Mouse (Mus musculus): ENCODE measurements around the gene Ccna1. TPM values are rescaled to one million over a fixed set of nuclear protein-coding genes. Genes with fewer than 3 reads are reported as not detected.

Gene Ccna1
- total RNA-seq, 2 experiments from 2014 or later, result 2.2 to 3.7 TPM

GRCm38 (mm10) chr3:55065738-55066665 is 10.7 kb upstream of the Ccna1 start:
- no peak for DNase-seq (ENCODE audit: low spot score in 2 of 2)

GRCm38 (mm10) chr3:55064396-55064795 is 9.1 kb upstream of the Ccna1 start:
- peak; percentile 69 to 71 for DNase-seq (ENCODE audit: low spot score in 2 of 2)

- DNase-seq (ENCODE audit: low spot score in 2 of 2), result no peak
Measured at GRCm38 (mm10) chr3:55062653-55063052, 7.4 kb upstream of the Ccna1 start.

GRCm38 (mm10) chr3:55056376-55056775 is 1.1 kb upstream of the Ccna1 start:
- DNase-seq (ENCODE audit: low spot score in 2 of 2), result no peak

- DNase-seq (ENCODE audit: low spot score in 2 of 2), result no peak
Measured at GRCm38 (mm10) chr3:55055747-55056120, 433 bp upstream of the Ccna1 start.

- DNase-seq (ENCODE audit: low spot score in 2 of 2), result no peak
Measured at GRCm38 (mm10) chr3:55054231-55054630, 1.1 kb downstream of the Ccna1 start.

GRCm38 (mm10) chr3:55044601-55045370 is 10.5 kb downstream of the Ccna1 start:
- peak in 1 of 2 experiments; percentile 39 for DNase-seq (ENCODE audit: low spot score in 2 of 2)

- no peak for DNase-seq (ENCODE audit: low spot score in 2 of 2)
Measured at GRCm38 (mm10) chr3:55037608-55038007, 17.7 kb downstream of the Ccna1 start.

GRCm38 (mm10) chr3:55027271-55027840 is 27.9 kb downstream of the Ccna1 start:
- DNase-seq (ENCODE audit: low spot score in 2 of 2), result no peak

- DNase-seq (ENCODE audit: low spot score in 2 of 2), result no peak
Measured at GRCm38 (mm10) chr3:55025502-55025901, 29.8 kb downstream of the Ccna1 start.

- no peak for DNase-seq (ENCODE audit: low spot score in 2 of 2)
Measured at GRCm38 (mm10) chr3:55023347-55023746, 32.0 kb downstream of the Ccna1 start.

GRCm38 (mm10) chr3:55022247-55022646 is 33.1 kb downstream of the Ccna1 start:
- no peak for DNase-seq (ENCODE audit: low spot score in 2 of 2)

GRCm38 (mm10) chr3:55012536-55012935 is 42.8 kb downstream of the Ccna1 start:
- DNase-seq (ENCODE audit: low spot score in 2 of 2), result no peak

GRCm38 (mm10) chr3:55011681-55012080 is 43.6 kb downstream of the Ccna1 start:
- no peak for DNase-seq (ENCODE audit: low spot score in 2 of 2)

- no peak for DNase-seq (ENCODE audit: low spot score in 2 of 2)
Measured at GRCm38 (mm10) chr3:55008965-55009741, 46.1 kb downstream of the Ccna1 start.

GRCm38 (mm10) chr3:55004036-55004435 is 51.3 kb downstream of the Ccna1 start:
- DNase-seq (ENCODE audit: low spot score in 2 of 2), result no peak

- no peak for DNase-seq (ENCODE audit: low spot score in 2 of 2)
Measured at GRCm38 (mm10) chr3:55001677-55002076, 53.6 kb downstream of the Ccna1 start.
